Mouse (Mus musculus): ENCODE data around the gene Loxl3.

The Loxl3 gene

GRCm38 (mm10) chr6:83077630-83078323, 43.8 kb downstream of the Loxl3 start, which contains the start of gene Pcgf1:
Gene Pcgf1, plus strand, starts transcription at chr6:83077869.
- Histone ChIP-seq H3K36me3 (ENCODE audit: insufficient read depth, low read length) (peaks cover 32% of the 10 kb centered on the region), H3K4me3 (replicated peaks; ENCODE audit: low read length) (peak within 1 kb of the TSS; percentile 94), H3K4me1 (replicated peaks; ENCODE audit: low read depth, low read length) (peaks cover 21% of the 10 kb centered on the region), H3K9me3 (ENCODE audit: low read length) (no peaks in the 10 kb centered on the region), H3K27me3 (ENCODE audit: insufficient read depth, low read length) (peaks cover 38% of the 10 kb centered on the region)
- TF ChIP-seq POU5F1 (IDR thresholded peaks at IDR 0.05; ENCODE audit: borderline replicate concordance, low read length) (no peak), CTCF (conservative IDR thresholded peaks at IDR 0.05; ENCODE audit: low read length) (no peak), NANOG (IDR thresholded peaks at IDR 0.05; ENCODE audit: borderline replicate concordance, low read length) (no peak)

DNA sequence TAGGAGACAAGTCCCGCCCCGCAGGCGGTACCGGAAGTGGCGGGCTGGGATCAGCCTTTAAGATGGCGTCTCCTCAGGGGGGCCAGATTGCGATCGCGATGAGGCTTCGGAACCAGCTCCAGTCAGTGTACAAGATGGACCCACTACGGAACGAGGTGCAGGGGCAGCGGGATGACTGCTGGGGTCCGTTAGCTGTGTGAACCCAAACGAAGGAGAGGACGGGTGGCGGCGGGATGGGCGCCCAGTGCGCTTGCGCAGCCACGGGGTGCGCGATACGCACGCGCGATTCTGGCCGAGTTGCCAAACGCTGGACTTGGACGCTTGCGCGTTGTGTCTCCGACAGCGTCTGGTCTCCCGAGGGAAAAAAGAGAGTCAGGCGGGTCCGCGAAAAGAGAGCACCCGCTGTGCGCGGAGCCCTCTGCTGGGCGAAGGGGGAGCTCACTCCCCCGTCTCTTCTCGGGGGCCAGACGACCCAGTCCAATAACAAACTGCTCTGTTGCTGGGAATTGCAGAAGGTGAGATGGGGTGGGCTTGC, 44.4 kb downstream of the Loxl3 start:
- Histone ChIP-seq H3K9me3 (ENCODE audit: low read length) (no peaks in the 10 kb centered on the region), H3K36me3 (ENCODE audit: insufficient read depth, low read length) (peaks cover 34% of the 10 kb centered on the region), H3K4me3 (replicated peaks; ENCODE audit: low read length) (peak overlapping the region; percentile 94), H3K4me1 (replicated peaks; ENCODE audit: low read depth, low read length) (peaks cover 21% of the 10 kb centered on the region), H3K27me3 (ENCODE audit: insufficient read depth, low read length) (peaks cover 39% of the 10 kb centered on the region)
- no peak for TF ChIP-seq POU5F1 (IDR thresholded peaks at IDR 0.05; ENCODE audit: borderline replicate concordance, low read length)
- peak; percentile 10; the same call in 1 of the 2 replicates for TF ChIP-seq CTCF (conservative IDR thresholded peaks at IDR 0.05; ENCODE audit: low read length)

- no peak for TF ChIP-seq NANOG (IDR thresholded peaks at IDR 0.05; ENCODE audit: borderline replicate concordance, low read length)
- Histone ChIP-seq H3K4me1 (replicated peaks; ENCODE audit: low read depth, low read length) (peaks cover 21% of the 10 kb centered on the region), H3K27me3 (ENCODE audit: insufficient read depth, low read length) (peaks cover 43% of the 10 kb centered on the region), H3K9me3 (ENCODE audit: low read length) (no peaks in the 10 kb centered on the region), H3K36me3 (ENCODE audit: insufficient read depth, low read length) (peaks cover 34% of the 10 kb centered on the region), H3K4me3 (replicated peaks; ENCODE audit: low read length) (no peak overlapping the region)
These were observed 46.2 kb downstream of the Loxl3 start for GRCm38 (mm10) chr6:83080210-83080609.

- TF ChIP-seq POU5F1 (IDR thresholded peaks at IDR 0.05; ENCODE audit: borderline replicate concordance, low read length) (no peak), NANOG (IDR thresholded peaks at IDR 0.05; ENCODE audit: borderline replicate concordance, low read length) (no peak), CTCF (conservative IDR thresholded peaks at IDR 0.05; ENCODE audit: low read length) (no peak)
- Histone ChIP-seq H3K36me3 (ENCODE audit: insufficient read depth, low read length) (peaks cover 34% of the 10 kb centered on the region), H3K9me3 (ENCODE audit: low read length) (no peaks in the 10 kb centered on the region), H3K4me3 (replicated peaks; ENCODE audit: low read length) (no peak overlapping the region), H3K4me1 (replicated peaks; ENCODE audit: low read depth, low read length) (peaks cover 36% of the 10 kb centered on the region), H3K27me3 (ENCODE audit: insufficient read depth, low read length) (peaks cover 60% of the 10 kb centered on the region)
These were observed 49.5 kb downstream of the Loxl3 start for GRCm38 (mm10) chr6:83083497-83083896.

GRCm38 (mm10) chr6:83084477-83084876, 50.5 kb downstream of the Loxl3 start:
- Histone ChIP-seq H3K4me1 (replicated peaks; ENCODE audit: low read depth, low read length) (peaks cover 32% of the 10 kb centered on the region), H3K27me3 (ENCODE audit: insufficient read depth, low read length) (peaks cover 68% of the 10 kb centered on the region), H3K36me3 (ENCODE audit: insufficient read depth, low read length) (peaks cover 32% of the 10 kb centered on the region), H3K4me3 (replicated peaks; ENCODE audit: low read length) (no peak overlapping the region), H3K9me3 (ENCODE audit: low read length) (no peaks in the 10 kb centered on the region)
- TF ChIP-seq CTCF (conservative IDR thresholded peaks at IDR 0.05; ENCODE audit: low read length) (no peak), POU5F1 (IDR thresholded peaks at IDR 0.05; ENCODE audit: borderline replicate concordance, low read length) (no peak), NANOG (IDR thresholded peaks at IDR 0.05; ENCODE audit: borderline replicate concordance, low read length) (no peak)

DNA sequence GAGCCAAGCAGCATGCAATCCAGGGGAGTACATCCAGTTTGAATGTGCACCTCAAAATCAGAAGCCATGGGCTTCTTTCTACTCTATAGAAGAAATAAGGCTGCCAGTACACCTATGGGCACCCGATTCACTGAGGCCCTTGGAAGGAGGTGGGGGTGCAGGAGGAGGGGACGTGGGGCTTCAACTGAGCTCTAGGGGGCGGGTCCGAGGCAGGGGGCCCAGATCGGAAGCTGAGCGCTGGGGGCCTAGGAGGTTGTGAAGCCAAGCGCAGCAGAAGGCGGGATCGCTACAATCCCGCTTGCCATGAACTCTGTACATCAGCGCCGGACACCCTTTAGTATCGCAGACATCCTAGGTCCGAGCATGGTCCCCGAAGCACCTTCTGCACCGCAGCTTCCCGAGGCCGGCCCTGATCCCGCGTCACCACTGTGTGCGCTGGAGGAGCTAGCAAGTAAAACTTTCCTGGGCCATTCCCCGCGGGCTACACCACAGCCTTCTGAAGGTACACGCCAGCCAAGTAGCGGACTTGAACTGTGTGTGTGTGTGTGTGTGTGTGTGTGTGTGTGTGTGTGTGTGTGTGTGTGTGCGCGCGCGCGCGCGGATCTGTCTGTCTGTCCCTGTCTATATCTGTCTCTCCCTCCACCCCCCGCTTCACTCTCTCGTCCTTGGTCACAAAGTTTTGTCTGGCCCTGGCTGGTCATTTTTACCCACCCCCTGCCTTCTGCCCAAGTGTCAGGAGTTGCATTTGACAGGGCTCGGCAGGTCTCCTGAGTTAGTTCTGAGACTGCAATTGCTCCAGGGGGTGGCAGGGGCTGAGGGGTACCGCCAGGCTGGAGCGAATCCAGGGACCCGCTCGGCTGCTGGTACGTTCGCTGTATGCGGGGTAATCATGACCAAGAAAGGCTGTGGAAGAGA, 52.4 kb downstream of the Loxl3 start, which contains the start of gene Lbx2:
Lbx2 (plus strand) TSS at position 247 of the 915 bp plus-strand sequence.
- H3K36me3 ChIP-seq (ENCODE audit: insufficient read depth, low read length): peaks cover 13% of the 10 kb centered on the region
- H3K4me1 ChIP-seq (replicated peaks; ENCODE audit: low read depth, low read length): peaks cover 30% of the 10 kb centered on the region
- peaks cover 82% of the 10 kb centered on the region for H3K27me3 ChIP-seq (ENCODE audit: insufficient read depth, low read length)
- H3K9me3 ChIP-seq (ENCODE audit: low read length): no peaks in the 10 kb centered on the region
- peak within 1 kb of the TSS; percentile 62 for H3K4me3 ChIP-seq (replicated peaks; ENCODE audit: low read length)
- TF ChIP-seq POU5F1 (IDR thresholded peaks at IDR 0.05; ENCODE audit: borderline replicate concordance, low read length) (no peak), CTCF (conservative IDR thresholded peaks at IDR 0.05; ENCODE audit: low read length) (no peak), NANOG (IDR thresholded peaks at IDR 0.05; ENCODE audit: borderline replicate concordance, low read length) (no peak)

DNA sequence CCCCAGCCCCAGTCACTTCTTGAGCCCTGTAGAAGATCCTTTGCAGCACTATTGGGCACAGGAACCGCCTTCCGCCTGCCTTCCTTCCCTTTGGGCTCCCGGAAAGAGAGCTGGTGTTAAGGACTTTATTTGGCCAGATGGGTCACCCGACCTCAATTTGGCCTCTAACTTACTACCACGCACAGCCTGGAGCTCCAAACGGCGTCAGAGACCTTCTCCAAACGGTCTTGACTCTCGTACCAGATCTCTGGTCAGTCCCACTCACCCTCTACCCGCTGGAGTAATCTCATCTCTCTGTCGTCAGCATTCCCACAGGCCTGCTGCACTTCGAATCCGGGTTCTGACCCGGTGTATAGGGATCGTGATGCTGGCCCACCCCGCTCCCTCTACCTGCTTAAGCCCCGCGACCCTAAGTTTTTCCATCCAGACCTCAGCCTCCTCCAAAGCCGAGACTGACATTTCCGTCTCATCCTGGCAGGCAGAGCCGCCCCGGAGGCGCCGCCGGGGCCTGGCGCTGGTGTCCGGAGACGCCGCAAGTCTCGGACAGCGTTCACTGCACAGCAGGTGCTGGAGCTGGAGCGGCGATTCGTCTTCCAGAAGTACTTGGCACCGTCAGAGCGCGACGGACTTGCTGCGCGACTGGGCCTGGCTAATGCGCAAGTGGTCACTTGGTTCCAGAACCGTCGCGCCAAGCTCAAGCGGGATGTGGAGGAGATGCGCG, 53.4 kb downstream of the Loxl3 start:
- H3K9me3 ChIP-seq (ENCODE audit: low read length): no peaks in the 10 kb centered on the region
- TF ChIP-seq NANOG (IDR thresholded peaks at IDR 0.05; ENCODE audit: borderline replicate concordance, low read length) (no peak), POU5F1 (IDR thresholded peaks at IDR 0.05; ENCODE audit: borderline replicate concordance, low read length) (no peak), CTCF (conservative IDR thresholded peaks at IDR 0.05; ENCODE audit: low read length) (no peak)

GRCm38 (mm10) chr6:83087926-83088260, 53.9 kb downstream of the Loxl3 start:
- Histone ChIP-seq H3K27me3 (ENCODE audit: insufficient read depth, low read length) (peaks cover 90% of the 10 kb centered on the region), H3K4me1 (replicated peaks; ENCODE audit: low read depth, low read length) (peaks cover 30% of the 10 kb centered on the region), H3K9me3 (ENCODE audit: low read length) (no peaks in the 10 kb centered on the region), H3K4me3 (replicated peaks; ENCODE audit: low read length) (peak overlapping the region; percentile 62), H3K36me3 (ENCODE audit: insufficient read depth, low read length) (peaks cover 1% of the 10 kb centered on the region; the same call in 1 of the 2 replicates)
- TF ChIP-seq POU5F1 (IDR thresholded peaks at IDR 0.05; ENCODE audit: borderline replicate concordance, low read length) (no peak), NANOG (IDR thresholded peaks at IDR 0.05; ENCODE audit: borderline replicate concordance, low read length) (no peak), CTCF (conservative IDR thresholded peaks at IDR 0.05; ENCODE audit: low read length) (no peak)

More for the DNA sequence above, 53.4 kb downstream of the Loxl3 start:
- Histone ChIP-seq H3K4me3 (replicated peaks; ENCODE audit: low read length) (peak overlapping the region; percentile 62), H3K27me3 (ENCODE audit: insufficient read depth, low read length) (peaks cover 89% of the 10 kb centered on the region), H3K36me3 (ENCODE audit: insufficient read depth, low read length) (peaks cover 6% of the 10 kb centered on the region), H3K4me1 (replicated peaks; ENCODE audit: low read depth, low read length) (peaks cover 30% of the 10 kb centered on the region)

Data from E14TG2a.4 (cell line).